Mouse (Mus musculus): ENCODE measurements around the gene Elob. TPM values are rescaled to one million over a fixed set of nuclear protein-coding genes. Genes with fewer than 3 reads are reported as not detected.

Gene Elob
- total and polyA plus RNA-seq, 2 experiments from 2014 or later = 972 to 1,036 TPM

GRCm38 (mm10) chr17:23823018-23823417, 5.9 kb downstream of the Elob start:
- DNase-seq (ENCODE audit: low spot score) = no peak
- Histone ChIP-seq H3K36me3 (replicated peaks; ENCODE audit: control insufficient read depth, insufficient read depth, low read length) (peaks cover 87% of the 10 kb centered on the region), H3K27ac (ENCODE audit: low read depth) (no peak overlapping the region), H3K4me1 (ENCODE audit: control insufficient read depth, insufficient read depth) (0 out of 2 replicates have a peak, but pooled peaks cover 9% of the 10 kb centered on the region), H3K4me2 (ENCODE audit: low read depth, low read length) (no peak overlapping the region), H3K4me3 (ENCODE audit: low read depth, low read length) (no peak overlapping the region), H3K9ac (replicated peaks; ENCODE audit: low read depth, low read length) (no peak overlapping the region), H3K27me3 (ENCODE audit: control insufficient read depth, insufficient read depth, low read length) (no peaks in the 10 kb centered on the region), H3K9me3 (replicated peaks; ENCODE audit: control insufficient read depth, low read length) (no peaks in the 10 kb centered on the region)
- ATAC-seq (ENCODE audit: insufficient read depth, low read depth) = no peak
- TF ChIP-seq CTCF (IDR thresholded peaks at IDR 0.05; ENCODE audit: low read depth) (no peak), EP300 (IDR thresholded peaks at IDR 0.05; ENCODE audit: low read depth) (no peak)
- 74% methylated on average over 16 of the region's 16 CpGs for WGBS

GRCm38 (mm10) chr17:23822094-23822493, 6.8 kb downstream of the Elob start:
- DNase-seq (ENCODE audit: low spot score) (no peak), ATAC-seq (ENCODE audit: insufficient read depth, low read depth) (no peak)
- 0 out of 2 replicates have a peak overlapping the region, but pooled peaks have one; percentile 9 for H3K27ac ChIP-seq (ENCODE audit: low read depth)
- 56% methylated on average over 6 of the region's 6 CpGs for WGBS
- H3K27me3 ChIP-seq (ENCODE audit: control insufficient read depth, insufficient read depth, low read length) = no peaks in the 10 kb centered on the region
- no peaks in the 10 kb centered on the region for H3K9me3 ChIP-seq (replicated peaks; ENCODE audit: control insufficient read depth, low read length)
- no peak overlapping the region for H3K4me3 ChIP-seq (ENCODE audit: low read depth, low read length)
- no peaks in the 10 kb centered on the region for H3K4me1 ChIP-seq (ENCODE audit: control insufficient read depth, insufficient read depth)
- H3K4me2 ChIP-seq (ENCODE audit: low read depth, low read length) = no peak overlapping the region
- no peak for TF ChIP-seq CTCF (IDR thresholded peaks at IDR 0.05; ENCODE audit: low read depth)
- no peak for TF ChIP-seq EP300 (IDR thresholded peaks at IDR 0.05; ENCODE audit: low read depth)
- H3K36me3 ChIP-seq (replicated peaks; ENCODE audit: control insufficient read depth, insufficient read depth, low read length) = peaks cover 97% of the 10 kb centered on the region
- no peak overlapping the region for H3K9ac ChIP-seq (replicated peaks; ENCODE audit: low read depth, low read length)

- H3K4me3 ChIP-seq (ENCODE audit: low read depth, low read length) = no peak overlapping the region
- no peaks in the 10 kb centered on the region for H3K9me3 ChIP-seq (replicated peaks; ENCODE audit: control insufficient read depth, low read length)
- TF ChIP-seq EP300 (IDR thresholded peaks at IDR 0.05; ENCODE audit: low read depth) = no peak
- no peak for TF ChIP-seq CTCF (IDR thresholded peaks at IDR 0.05; ENCODE audit: low read depth)
- no peak overlapping the region for H3K9ac ChIP-seq (replicated peaks; ENCODE audit: low read depth, low read length)
- H3K4me1 ChIP-seq (ENCODE audit: control insufficient read depth, insufficient read depth) = no peaks in the 10 kb centered on the region
- H3K27me3 ChIP-seq (ENCODE audit: control insufficient read depth, insufficient read depth, low read length) = no peaks in the 10 kb centered on the region
- no peak overlapping the region for H3K27ac ChIP-seq (ENCODE audit: low read depth)
- ATAC-seq (ENCODE audit: insufficient read depth, low read depth) (no peak), DNase-seq (ENCODE audit: low spot score) (no peak)
- H3K4me2 ChIP-seq (ENCODE audit: low read depth, low read length) = no peak overlapping the region
- peaks cover 100% of the 10 kb centered on the region for H3K36me3 ChIP-seq (replicated peaks; ENCODE audit: control insufficient read depth, insufficient read depth, low read length)
- whole genome bisulfite sequencing = 95% methylated on average over 5 of the region's 5 CpGs
Observed at GRCm38 (mm10) chr17:23820731-23821130, 8.2 kb downstream of the Elob start.

- no peak for TF ChIP-seq CTCF (IDR thresholded peaks at IDR 0.05; ENCODE audit: low read depth)
- no peak for TF ChIP-seq EP300 (IDR thresholded peaks at IDR 0.05; ENCODE audit: low read depth)
- Histone ChIP-seq H3K9me3 (replicated peaks; ENCODE audit: control insufficient read depth, low read length) (no peaks in the 10 kb centered on the region), H3K9ac (replicated peaks; ENCODE audit: low read depth, low read length) (no peak overlapping the region), H3K27ac (ENCODE audit: low read depth) (no peak overlapping the region), H3K27me3 (ENCODE audit: control insufficient read depth, insufficient read depth, low read length) (no peaks in the 10 kb centered on the region), H3K36me3 (replicated peaks; ENCODE audit: control insufficient read depth, insufficient read depth, low read length) (peaks cover 100% of the 10 kb centered on the region), H3K4me3 (ENCODE audit: low read depth, low read length) (no peak overlapping the region), H3K4me1 (ENCODE audit: control insufficient read depth, insufficient read depth) (no peaks in the 10 kb centered on the region), H3K4me2 (ENCODE audit: low read depth, low read length) (no peak overlapping the region)
- DNase-seq (ENCODE audit: low spot score) (no peak), ATAC-seq (ENCODE audit: insufficient read depth, low read depth) (no peak)
- 98% methylated on average over 25 of the region's 25 CpGs for WGBS
Observed at GRCm38 (mm10) chr17:23819235-23819634, 9.7 kb downstream of the Elob start.

GRCm38 (mm10) chr17:23818579-23818978, 10.4 kb downstream of the Elob start:
- H3K27me3 ChIP-seq (ENCODE audit: control insufficient read depth, insufficient read depth, low read length) = no peaks in the 10 kb centered on the region
- 92% methylated on average over 8 of the region's 8 CpGs for WGBS
- no peak overlapping the region for H3K4me2 ChIP-seq (ENCODE audit: low read depth, low read length)
- H3K9ac ChIP-seq (replicated peaks; ENCODE audit: low read depth, low read length) = no peak overlapping the region
- DNase-seq (ENCODE audit: low spot score) = no peak
- no peak for ATAC-seq (ENCODE audit: insufficient read depth, low read depth)
- no peak overlapping the region for H3K4me3 ChIP-seq (ENCODE audit: low read depth, low read length)
- no peak for TF ChIP-seq CTCF (IDR thresholded peaks at IDR 0.05; ENCODE audit: low read depth)
- no peak for TF ChIP-seq EP300 (IDR thresholded peaks at IDR 0.05; ENCODE audit: low read depth)
- H3K9me3 ChIP-seq (replicated peaks; ENCODE audit: control insufficient read depth, low read length) = no peaks in the 10 kb centered on the region
- no peak overlapping the region for H3K27ac ChIP-seq (ENCODE audit: low read depth)
- peaks cover 99% of the 10 kb centered on the region for H3K36me3 ChIP-seq (replicated peaks; ENCODE audit: control insufficient read depth, insufficient read depth, low read length)
- no peaks in the 10 kb centered on the region for H3K4me1 ChIP-seq (ENCODE audit: control insufficient read depth, insufficient read depth)

GRCm38 (mm10) chr17:23815641-23816040, 13.3 kb downstream of the Elob start:
- no peak overlapping the region for H3K27ac ChIP-seq (ENCODE audit: low read depth)
- no peaks in the 10 kb centered on the region for H3K27me3 ChIP-seq (ENCODE audit: control insufficient read depth, insufficient read depth, low read length)
- H3K4me3 ChIP-seq (ENCODE audit: low read depth, low read length) = no peak overlapping the region
- DNase-seq (ENCODE audit: low spot score) (no peak), ATAC-seq (ENCODE audit: insufficient read depth, low read depth) (no peak)
- WGBS = 98% methylated on average over 16 of the region's 16 CpGs
- no peak overlapping the region for H3K4me2 ChIP-seq (ENCODE audit: low read depth, low read length)
- no peak overlapping the region for H3K9ac ChIP-seq (replicated peaks; ENCODE audit: low read depth, low read length)
- H3K9me3 ChIP-seq (replicated peaks; ENCODE audit: control insufficient read depth, low read length) = no peaks in the 10 kb centered on the region
- no peak for TF ChIP-seq EP300 (IDR thresholded peaks at IDR 0.05; ENCODE audit: low read depth)
- TF ChIP-seq CTCF (IDR thresholded peaks at IDR 0.05; ENCODE audit: low read depth) = no peak
- peaks cover 95% of the 10 kb centered on the region for H3K36me3 ChIP-seq (replicated peaks; ENCODE audit: control insufficient read depth, insufficient read depth, low read length)
- no peaks in the 10 kb centered on the region for H3K4me1 ChIP-seq (ENCODE audit: control insufficient read depth, insufficient read depth)
